ENCODE assay signal across 8 mouse cellular contexts in the genomic region with DNA sequence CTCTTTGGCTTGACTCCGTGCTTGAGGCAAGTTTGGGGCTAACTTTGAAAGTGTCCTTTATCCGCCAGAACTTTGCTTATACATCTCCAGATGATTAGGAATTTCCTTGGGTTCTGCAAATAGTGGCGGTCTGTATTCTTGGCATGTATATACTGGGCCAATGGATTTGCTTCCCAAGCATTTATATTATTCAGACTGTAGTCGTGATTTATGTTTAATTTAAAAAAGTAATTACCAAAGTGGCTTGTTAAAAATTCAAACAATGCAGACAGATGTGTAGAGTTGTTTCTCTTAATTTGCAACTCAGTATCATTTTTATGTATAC. TPM values are rescaled to one million over a fixed set of nuclear protein-coding genes. Genes with fewer than 3 reads are reported as not detected.
A peak's percentile ranks its signal among the peaks of the same experiment; 100 is the strongest.
DNase-seq lines count a peak whose midpoint lies in the region; ATAC-seq and TF ChIP-seq lines count a peak whose summit lies in the region.

No protein-coding gene starts in this region.

- no peak for ATAC-seq in embryonic facial prominence, embryonic 14.5 days (ENCODE audit: low read depth)
- ATAC-seq in intestine, postnatal 0 days, result no peak
- peak; percentile 42 for ATAC-seq in neural tube, embryonic 15.5 days (ENCODE audit: low FRiP score)

- H3K4me1 ChIP-seq in lung, adult 2 months (ENCODE audit: control insufficient read depth, insufficient read depth, low read length), result peaks cover 15% of the 10 kb centered on the region
- H3K4me1 ChIP-seq in embryonic facial prominence, embryonic 14.5 days (ENCODE audit: control insufficient read depth, insufficient read depth, low read length), result no peaks in the 10 kb centered on the region
- H3K4me1 ChIP-seq in intestine, postnatal 0 days (replicated peaks; ENCODE audit: control insufficient read depth, insufficient read depth, low read length), result peaks cover 5% of the 10 kb centered on the region; the same call in 1 of the 2 replicates
- peaks cover 11% of the 10 kb centered on the region for H3K4me1 ChIP-seq in neural tube, embryonic 15.5 days

- H3K27ac ChIP-seq in embryonic facial prominence, embryonic 14.5 days (replicated peaks; ENCODE audit: low read depth, low read length), result no peak overlapping the region
- H3K27ac ChIP-seq in intestine, postnatal 0 days (ENCODE audit: low read depth, low read length), result 0 out of 2 replicates have a peak overlapping the region, but pooled peaks have one; percentile 66
- no peak overlapping the region for H3K27ac ChIP-seq in neural tube, embryonic 15.5 days (replicated peaks)

- H3K27me3 ChIP-seq in embryonic facial prominence, embryonic 14.5 days (replicated peaks; ENCODE audit: control insufficient read depth, insufficient read depth, low read length), result 0 out of 2 replicates have a peak, but pooled peaks cover 2% of the 10 kb centered on the region
- H3K27me3 ChIP-seq in intestine, postnatal 0 days (replicated peaks; ENCODE audit: control insufficient read depth, insufficient read depth, low read length), result no peaks in the 10 kb centered on the region
- H3K27me3 ChIP-seq in neural tube, embryonic 15.5 days (replicated peaks), result peaks cover 8% of the 10 kb centered on the region; the same call in 1 of the 2 replicates

- peak overlapping the region; percentile 75 for H3K4me3 ChIP-seq in lung, adult 2 months (replicated peaks; ENCODE audit: extremely low read depth, low read depth, low read length)
- H3K4me3 ChIP-seq in embryonic facial prominence, embryonic 14.5 days (ENCODE audit: low read depth, low read length), result peak overlapping the region; percentile 59
- peak overlapping the region; percentile 76 for H3K4me3 ChIP-seq in intestine, postnatal 0 days (ENCODE audit: low read depth, low read length)
- H3K4me3 ChIP-seq in neural tube, embryonic 15.5 days (replicated peaks), result peak overlapping the region; percentile 52

- H3K4me2 ChIP-seq in embryonic facial prominence, embryonic 14.5 days (ENCODE audit: low read depth, low read length), result peak overlapping the region; percentile 63
- peak overlapping the region; percentile 71 for H3K4me2 ChIP-seq in intestine, postnatal 0 days (replicated peaks; ENCODE audit: low read depth)
- H3K4me2 ChIP-seq in neural tube, embryonic 15.5 days, result peak overlapping the region; percentile 92

- H3K9ac ChIP-seq in embryonic facial prominence, embryonic 14.5 days (ENCODE audit: low read depth, low read length), result peak overlapping the region; percentile 59
- H3K9ac ChIP-seq in intestine, postnatal 0 days (ENCODE audit: low read depth, low read length), result peak overlapping the region; percentile 62
- peak overlapping the region; percentile 42 for H3K9ac ChIP-seq in neural tube, embryonic 15.5 days (replicated peaks)

- no peaks in the 10 kb centered on the region for H3K9me3 ChIP-seq in embryonic facial prominence, embryonic 14.5 days (ENCODE audit: control insufficient read depth, low read length)
- no peaks in the 10 kb centered on the region for H3K9me3 ChIP-seq in intestine, postnatal 0 days (ENCODE audit: control insufficient read depth)
- H3K9me3 ChIP-seq in neural tube, embryonic 15.5 days (replicated peaks), result no peaks in the 10 kb centered on the region

- TF ChIP-seq CTCF in lung, adult 2 months (IDR thresholded peaks at IDR 0.05; ENCODE audit: insufficient read depth, low read length), result no peak
- no peak for TF ChIP-seq CTCF in intestine, postnatal 0 days (IDR thresholded peaks at IDR 0.05; ENCODE audit: low read depth)

- TF ChIP-seq POLR2A in lung, adult 2 months (IDR thresholded peaks at IDR 0.05; ENCODE audit: borderline replicate concordance, extremely low read depth, low read depth, low read length), result no peak

- no peak for DNase-seq in lung, adult 2 months
- DNase-seq in lung, postnatal 4 days, result no peak
- DNase-seq in embryonic facial prominence, embryonic 14.5 days (ENCODE audit: low spot score), result no peak
- DNase-seq in adrenal gland, postnatal 10 days, result no peak
- DNase-seq in urinary bladder, postnatal 4 days (ENCODE audit: low spot score in 2 of 2), result no peak
- no peak for DNase-seq in adrenal gland, adult 8-10 months

- 2% methylated on average over 4 of the region's 4 CpGs for WGBS in lung, adult 2 months
- WGBS in embryonic facial prominence, embryonic 14.5 days, result 12% methylated on average over 4 of the region's 4 CpGs
- WGBS in intestine, postnatal 0 days, result 10% methylated on average over 4 of the region's 4 CpGs
- WGBS in neural tube, embryonic 15.5 days, result 19% methylated on average over 4 of the region's 4 CpGs

- H3K36me3 ChIP-seq in embryonic facial prominence, embryonic 14.5 days (ENCODE audit: control insufficient read depth, insufficient read depth, low read length), result no peaks in the 10 kb centered on the region
- H3K36me3 ChIP-seq in intestine, postnatal 0 days (ENCODE audit: control insufficient read depth, insufficient read depth), result no peaks in the 10 kb centered on the region
- H3K36me3 ChIP-seq in neural tube, embryonic 15.5 days, result no peaks in the 10 kb centered on the region

RNA-seq across cellular contexts. Expression of gene Usp18, which starts 0.3 kb away (rescaled TPM):
- 10.3 and 15.0 TPM in 2 replicates for polyA plus RNA-seq in lung, adult 2 months (2012; rRNA removed)
- polyA plus RNA-seq in embryonic facial prominence, embryonic 14.5 days (2014; fragmentation: Nextera tagmentation; extraction: Ambion mirVana), result 2.2 and 2.7 TPM in 2 replicates
- polyA plus RNA-seq in intestine, postnatal 0 days (2015; fragmentation: Nextera tagmentation; extraction: Ambion mirVana), result 15.1 and 21.6 TPM in 2 replicates
- polyA plus RNA-seq in neural tube, embryonic 15.5 days (2015; fragmentation: Nextera tagmentation; extraction: Ambion mirVana), result 1.9 and 6.4 TPM in 2 replicates
- total RNA-seq in adrenal gland, postnatal 10 days (2021), result 1 to 10 TPM; 1.4 to 1.9 TPM
- total RNA-seq in adrenal gland, adult 8-10 months (2022), result 1 to 10 TPM; 2.1 to 4.1 (median 3.3) TPM

RNA-seq across cellular contexts. Expression of gene Tuba8, which starts 35.5 kb away (rescaled TPM):
- polyA plus RNA-seq in lung, adult 2 months (2012; rRNA removed), result 3.2 and 12.0 TPM in 2 replicates
- 1.9 and 2.3 TPM in 2 replicates for polyA plus RNA-seq in embryonic facial prominence, embryonic 14.5 days (2014; fragmentation: Nextera tagmentation; extraction: Ambion mirVana)
- 0.14 and 0.31 TPM in 2 replicates for polyA plus RNA-seq in intestine, postnatal 0 days (2015; fragmentation: Nextera tagmentation; extraction: Ambion mirVana)
- polyA plus RNA-seq in neural tube, embryonic 15.5 days (2015; fragmentation: Nextera tagmentation; extraction: Ambion mirVana), result 1.5 and 2.5 TPM in 2 replicates
- total RNA-seq in adrenal gland, postnatal 10 days (2021), result 10 to 100 TPM; 11.3 to 19.1 TPM
- 1 to 10 TPM; 1.8 to 7.9 (median 4.5) TPM for total RNA-seq in adrenal gland, adult 8-10 months (2022)

RNA-seq across cellular contexts. Expression of gene Slc6a13, which starts 54.0 kb away (rescaled TPM):
- polyA plus RNA-seq in lung, adult 2 months (2012; rRNA removed), result 0.70 and 0.76 TPM in 2 replicates
- polyA plus RNA-seq in embryonic facial prominence, embryonic 14.5 days (2014; fragmentation: Nextera tagmentation; extraction: Ambion mirVana), result 10.6 and 11.5 TPM in 2 replicates
- 0.21 and 0.40 TPM in 2 replicates for polyA plus RNA-seq in intestine, postnatal 0 days (2015; fragmentation: Nextera tagmentation; extraction: Ambion mirVana)
- polyA plus RNA-seq in neural tube, embryonic 15.5 days (2015; fragmentation: Nextera tagmentation; extraction: Ambion mirVana), result 34.4 and 41.0 TPM in 2 replicates
- 10 to 100 TPM; 11.4 to 27.6 TPM for total RNA-seq in adrenal gland, postnatal 10 days (2021)
- 1 to 10 TPM in 3 of 4 experiments, under 1 TPM in 1; 0.63 to 9.7 (median 3.0) TPM for total RNA-seq in adrenal gland, adult 8-10 months (2022)
